8 mouse cellular contexts compared by ENCODE assay signal in genomic region chr5:124482436-124482965, GRCm38 (mm10). TPM values are rescaled to one million over a fixed set of nuclear protein-coding genes. Genes with fewer than 3 reads are reported as not detected.
DNase-seq lines count a peak whose midpoint lies in the region; ATAC-seq and TF ChIP-seq lines count a peak whose summit lies in the region.

No protein-coding gene starts in this region.

- peak overlapping the region; percentile 100 for H3K27ac ChIP-seq in forebrain, embryonic 15.5 days (replicated peaks)
- peak overlapping the region; percentile 99 for H3K27ac ChIP-seq in intestine, postnatal 0 days (ENCODE audit: low read depth, low read length)

- 5% methylated on average over 13 of the region's 13 CpGs for WGBS in forebrain, embryonic 15.5 days
- 2% methylated on average over 13 of the region's 13 CpGs for WGBS in intestine, postnatal 0 days

- no peak for ATAC-seq in forebrain, embryonic 15.5 days (replicated peaks)
- no peak for ATAC-seq in intestine, postnatal 0 days
- no peak for ATAC-seq in frontal cortex, adult (ENCODE audit: low TSS enrichment)

- peak; percentile 43 to 50 for DNase-seq in layer of hippocampus, postnatal 10 days (ENCODE audit: low spot score in 2 of 2)
- no peak for DNase-seq in layer of hippocampus, adult 8-10 months (ENCODE audit: low spot score in 2 of 2)
- DNase-seq in WW6 (ENCODE audit: low read depth, low spot score) = peak; percentile 26
- DNase-seq in lung, postnatal 36 days = peak; percentile 43
- DNase-seq in thymus, adult 18-20 months = no peak

- H3K9me3 ChIP-seq in forebrain, embryonic 15.5 days = no peaks in the 10 kb centered on the region
- no peaks in the 10 kb centered on the region for H3K9me3 ChIP-seq in intestine, postnatal 0 days (ENCODE audit: control insufficient read depth)

- no peaks in the 10 kb centered on the region for H3K27me3 ChIP-seq in forebrain, embryonic 15.5 days
- no peaks in the 10 kb centered on the region for H3K27me3 ChIP-seq in intestine, postnatal 0 days (replicated peaks; ENCODE audit: control insufficient read depth, insufficient read depth, low read length)

- H3K36me3 ChIP-seq in forebrain, embryonic 15.5 days = no peaks in the 10 kb centered on the region
- H3K36me3 ChIP-seq in intestine, postnatal 0 days (ENCODE audit: control insufficient read depth, insufficient read depth) = no peaks in the 10 kb centered on the region

- peaks cover 24% of the 10 kb centered on the region for H3K4me1 ChIP-seq in forebrain, embryonic 15.5 days
- H3K4me1 ChIP-seq in intestine, postnatal 0 days (replicated peaks; ENCODE audit: control insufficient read depth, insufficient read depth, low read length) = 0 out of 2 replicates have a peak, but pooled peaks cover 3% of the 10 kb centered on the region

- peak overlapping the region; percentile 64 for H3K4me2 ChIP-seq in forebrain, embryonic 15.5 days (replicated peaks)
- H3K4me2 ChIP-seq in intestine, postnatal 0 days (replicated peaks; ENCODE audit: low read depth) = peak overlapping the region; percentile 78

- H3K9ac ChIP-seq in forebrain, embryonic 15.5 days (replicated peaks) = peak overlapping the region; percentile 87
- peak overlapping the region; percentile 90 for H3K9ac ChIP-seq in intestine, postnatal 0 days (ENCODE audit: low read depth, low read length)

- peak overlapping the region; percentile 89 for H3K4me3 ChIP-seq in forebrain, embryonic 15.5 days
- peak overlapping the region; percentile 73 for H3K4me3 ChIP-seq in intestine, postnatal 0 days (ENCODE audit: low read depth, low read length)

- TF ChIP-seq CTCF in intestine, postnatal 0 days (IDR thresholded peaks at IDR 0.05; ENCODE audit: low read depth) = no peak

RNA-seq across cellular contexts. Expression of gene Snrnp35, which starts 0.4 kb away (rescaled TPM):
- 10 to 100 TPM; 20.9 to 32.7 TPM for total RNA-seq in layer of hippocampus, postnatal 10 days (2021)
- 10 to 100 TPM; 25.7 to 31.5 (median 28.6) TPM for total RNA-seq in layer of hippocampus, adult 8-10 months (2022)
- 24.9 and 26.0 TPM in 2 replicates for polyA plus RNA-seq in forebrain, embryonic 15.5 days (2015; fragmentation: Nextera tagmentation; extraction: Ambion mirVana)
- polyA plus RNA-seq in intestine, postnatal 0 days (2015; fragmentation: Nextera tagmentation; extraction: Ambion mirVana) = 15.5 and 17.9 TPM in 2 replicates

RNA-seq across cellular contexts. Expression of gene Rilpl2, which starts 4.3 kb away (rescaled TPM):
- 10 to 100 TPM; 22.4 to 25.2 TPM for total RNA-seq in layer of hippocampus, postnatal 10 days (2021)
- total RNA-seq in layer of hippocampus, adult 8-10 months (2022) = 10 to 100 TPM; 15.5 to 21.0 (median 17.2) TPM
- polyA plus RNA-seq in forebrain, embryonic 15.5 days (2015; fragmentation: Nextera tagmentation; extraction: Ambion mirVana) = 26.3 and 27.8 TPM in 2 replicates
- polyA plus RNA-seq in intestine, postnatal 0 days (2015; fragmentation: Nextera tagmentation; extraction: Ambion mirVana) = 48.2 and 49.7 TPM in 2 replicates

RNA-seq across cellular contexts. Expression of gene Kmt5a, which starts 42.8 kb away (rescaled TPM):
- total RNA-seq in layer of hippocampus, postnatal 10 days (2021) = 10 to 100 TPM; 43.6 to 50.8 TPM
- total RNA-seq in layer of hippocampus, adult 8-10 months (2022) = 10 to 100 TPM; 58.2 to 72.4 (median 64.4) TPM
- polyA plus RNA-seq in forebrain, embryonic 15.5 days (2015; fragmentation: Nextera tagmentation; extraction: Ambion mirVana) = 36.3 and 56.7 TPM in 2 replicates
- 77.5 and 80.5 TPM in 2 replicates for polyA plus RNA-seq in intestine, postnatal 0 days (2015; fragmentation: Nextera tagmentation; extraction: Ambion mirVana)

RNA-seq across cellular contexts. Expression of gene Rilpl1, which starts 48.7 kb away (rescaled TPM):
- 10 to 100 TPM; 28.9 to 31.0 TPM for total RNA-seq in layer of hippocampus, postnatal 10 days (2021)
- 10 to 100 TPM; 67.1 to 69.2 (median 68.8) TPM for total RNA-seq in layer of hippocampus, adult 8-10 months (2022)
- polyA plus RNA-seq in forebrain, embryonic 15.5 days (2015; fragmentation: Nextera tagmentation; extraction: Ambion mirVana) = 11.6 and 12.8 TPM in 2 replicates
- polyA plus RNA-seq in intestine, postnatal 0 days (2015; fragmentation: Nextera tagmentation; extraction: Ambion mirVana) = 6.6 and 7.5 TPM in 2 replicates

RNA-seq across cellular contexts. Expression of gene Sbno1, which starts 56.7 kb away (rescaled TPM):
- 100 to 1,000 TPM; 125 to 128 TPM for total RNA-seq in layer of hippocampus, postnatal 10 days (2021)
- 100 to 1,000 TPM; 135 to 183 (median 148) TPM for total RNA-seq in layer of hippocampus, adult 8-10 months (2022)
- polyA plus RNA-seq in forebrain, embryonic 15.5 days (2015; fragmentation: Nextera tagmentation; extraction: Ambion mirVana) = 101 and 111 TPM in 2 replicates
- 49.3 and 56.6 TPM in 2 replicates for polyA plus RNA-seq in intestine, postnatal 0 days (2015; fragmentation: Nextera tagmentation; extraction: Ambion mirVana)

Comparison
In these comparisons a context has a peak if more than half of its experiments do, and no peak if none do; other contexts are left out.
1. DNase-seq: peak in layer of hippocampus, postnatal 10 days (2 of 2), WW6 (single experiment) and lung, postnatal 36 days (single experiment); none in layer of hippocampus, adult 8-10 months (0 of 2) and thymus, adult 18-20 months (0 of 2).